Mouse (Mus musculus) spleen, postnatal 4 days (tissue): Measurements from ENCODE around the gene Clec4n.
"Not testable (repeated sequence)": the region's sequence is repeated elsewhere in the genome, so short reads cannot be mapped to it uniquely, and the experiment has no call there.

ENCODE experiments used
- DNase-seq, 2 experiments: peaks; one replicate each; pipeline ENCODE4 v3.0.0; 2022; ENCODE audit warnings: low spot score in 2 of 2

Gene Clec4n

DNA sequence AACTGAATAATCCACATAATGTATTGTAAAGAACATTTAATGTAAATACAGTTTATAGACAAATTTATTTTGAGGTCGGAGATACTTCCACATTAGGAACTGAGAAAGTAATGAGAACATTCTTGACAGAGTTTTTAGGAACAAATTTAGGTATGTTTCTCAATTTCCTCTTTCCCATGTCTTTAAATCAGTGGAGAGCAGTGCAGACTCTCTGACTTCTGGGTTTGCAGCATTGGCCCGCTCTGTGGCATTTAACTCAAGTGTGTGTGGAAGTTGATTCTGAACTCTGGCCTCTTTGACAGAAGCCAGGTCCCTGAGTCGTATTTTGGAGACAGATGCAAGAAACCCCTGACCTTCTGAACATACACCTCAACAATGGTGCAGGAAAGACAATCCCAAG is at the start of gene Clec4n:
Gene Clec4n, plus strand, starts transcription at position 200 of the 400 bp plus-strand sequence.
- DNase-seq: no peak

DNA sequence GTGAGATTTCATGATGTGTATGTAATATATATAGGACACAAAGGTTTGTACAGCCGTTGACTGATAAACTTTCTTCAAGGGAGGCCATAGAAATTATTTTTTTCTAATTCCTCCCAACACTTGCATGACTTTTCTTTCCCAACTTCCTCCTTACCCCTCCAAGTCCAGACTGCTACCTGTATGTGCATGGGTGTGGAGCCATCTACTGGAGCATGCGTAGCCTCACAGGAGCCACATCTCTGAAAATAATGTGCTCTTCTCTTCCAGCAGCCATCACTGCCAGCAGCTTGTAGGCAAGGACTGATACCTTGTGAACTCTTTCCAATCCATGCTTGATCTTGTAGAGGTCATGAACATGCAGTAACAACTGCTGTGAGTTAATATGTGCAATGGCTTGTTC is 44.8 kb upstream of the Clec4n start:
- not testable (repeated sequence) for DNase-seq

DNA sequence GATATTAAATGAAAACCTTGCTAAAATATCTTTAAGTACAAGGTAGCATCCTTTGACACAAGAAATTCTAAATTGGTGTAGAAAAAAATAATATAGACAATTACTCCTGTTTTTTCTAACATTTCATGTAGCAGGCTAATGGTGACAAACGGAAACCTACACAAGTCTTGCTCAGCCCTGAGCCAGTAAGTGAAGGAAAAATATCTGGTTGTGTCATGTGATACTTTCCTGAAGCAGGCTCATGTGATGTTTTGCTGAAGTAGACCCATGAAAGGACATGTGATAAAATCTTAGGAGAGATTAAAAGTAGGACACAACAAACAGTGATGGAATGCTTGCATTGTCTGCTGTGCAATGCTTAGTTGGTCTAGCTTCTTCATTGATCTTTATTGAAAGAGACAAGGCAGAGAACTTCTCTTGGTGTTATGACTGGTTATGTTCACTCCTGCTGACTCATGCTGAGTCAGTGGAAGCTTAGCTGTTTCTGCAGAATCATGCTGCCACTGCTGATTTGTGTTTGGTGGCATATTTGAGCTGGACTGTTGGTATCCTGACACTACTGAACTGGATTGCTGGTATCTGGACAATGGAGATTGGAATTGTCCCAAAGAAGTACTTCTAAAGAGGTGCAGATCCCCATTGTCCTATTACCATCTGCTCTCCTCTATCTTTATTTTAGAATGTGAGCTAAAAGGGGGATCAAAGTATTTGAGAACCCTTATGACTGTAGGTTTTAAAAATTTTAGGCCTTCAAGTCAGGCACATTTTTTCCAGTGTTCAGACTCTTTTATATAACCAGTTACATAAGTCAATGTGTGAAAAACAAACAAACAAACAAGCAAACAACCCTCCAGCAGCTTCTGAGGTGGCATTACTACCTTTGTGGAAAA is 22.2 kb upstream of the Clec4n start:
- no peak for DNase-seq

DNA sequence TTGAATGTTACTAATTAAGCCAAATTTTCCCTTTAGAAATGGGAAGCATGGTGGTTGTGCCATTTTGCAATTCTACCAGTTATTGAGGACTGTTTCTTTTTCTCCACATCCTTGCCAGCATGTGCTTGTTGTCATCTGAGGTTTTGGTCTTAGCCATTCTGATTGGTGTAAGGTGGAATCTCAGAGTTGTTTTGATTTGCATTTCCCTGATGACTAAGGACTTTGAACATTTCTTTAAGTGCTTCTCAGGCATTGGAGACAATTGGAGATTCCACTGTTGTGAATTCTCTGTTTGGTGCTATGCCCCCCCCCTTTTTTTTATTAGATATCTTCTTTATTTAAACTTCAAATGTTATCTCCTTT is 21.6 kb upstream of the Clec4n start:
- not testable (repeated sequence) for DNase-seq

DNA sequence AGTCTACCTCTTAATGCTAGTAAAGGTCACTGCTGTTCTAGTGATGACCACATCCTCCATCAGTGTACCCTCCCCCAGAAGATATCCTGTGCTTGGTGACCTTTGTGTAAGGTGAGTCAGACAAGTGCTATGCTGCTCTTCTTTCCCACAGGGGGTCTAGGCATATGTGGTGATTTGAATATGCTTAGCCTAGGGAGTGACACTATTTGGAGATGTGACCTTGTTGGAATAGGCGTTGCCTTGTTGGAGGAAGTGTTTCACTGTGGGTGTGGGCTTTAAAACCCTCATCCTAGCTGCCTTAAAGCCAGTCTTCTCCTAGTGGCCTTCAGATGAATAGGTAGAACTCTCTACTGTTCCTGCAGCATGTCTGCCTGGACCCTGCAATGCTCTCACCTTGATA is 17.9 kb upstream of the Clec4n start:
- DNase-seq: no peak

DNA sequence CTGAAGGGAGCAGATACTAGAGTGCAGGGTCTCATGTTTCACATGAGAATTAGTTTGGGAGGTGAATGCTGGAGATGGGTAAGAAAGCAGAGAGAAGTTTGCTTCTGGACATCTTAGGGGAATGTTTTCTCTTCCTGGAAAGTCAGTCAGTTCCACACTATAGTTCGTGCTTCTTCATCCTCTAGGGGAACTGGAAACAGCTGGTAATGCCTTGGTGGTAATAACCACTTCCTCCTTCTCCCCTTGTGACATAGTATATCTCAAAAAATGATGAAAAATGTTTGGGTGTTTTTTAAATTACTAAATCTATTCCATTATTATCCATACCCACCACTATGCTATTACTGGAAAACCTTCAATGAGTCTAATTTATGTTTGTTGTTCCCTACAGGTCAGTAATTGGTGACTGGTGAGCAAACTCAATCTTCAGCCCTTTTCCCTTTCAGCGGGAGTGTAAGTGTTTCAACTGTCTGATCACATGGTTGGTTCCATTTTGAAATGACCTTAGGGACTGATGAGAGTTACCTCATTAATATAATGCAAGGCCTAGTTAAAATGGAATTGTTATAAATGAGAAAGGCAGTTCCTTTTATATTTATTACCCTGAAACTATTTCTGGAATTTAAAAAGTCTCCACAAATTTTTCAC is 2.0 kb upstream of the Clec4n start:
- no peak for DNase-seq

DNA sequence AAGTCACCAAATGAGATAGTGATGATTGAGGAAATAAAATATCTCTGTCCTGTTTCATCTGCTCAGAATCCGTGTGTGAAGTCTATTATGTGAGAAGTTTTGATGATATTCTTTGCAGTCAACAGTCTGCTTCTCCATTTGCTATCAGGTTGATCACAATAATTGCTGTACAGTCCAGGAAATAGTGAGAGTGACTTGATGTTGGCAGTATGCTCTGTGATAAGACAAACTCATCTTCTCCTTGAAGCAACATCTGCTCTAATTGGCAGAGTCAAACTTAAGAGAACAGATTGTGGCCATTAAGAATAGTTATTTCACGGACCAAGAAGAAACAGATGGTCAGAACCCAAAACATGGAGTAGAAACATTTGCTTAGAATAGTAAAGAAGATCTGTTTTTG is 1.5 kb downstream of the Clec4n start:
- DNase-seq: no peak

DNA sequence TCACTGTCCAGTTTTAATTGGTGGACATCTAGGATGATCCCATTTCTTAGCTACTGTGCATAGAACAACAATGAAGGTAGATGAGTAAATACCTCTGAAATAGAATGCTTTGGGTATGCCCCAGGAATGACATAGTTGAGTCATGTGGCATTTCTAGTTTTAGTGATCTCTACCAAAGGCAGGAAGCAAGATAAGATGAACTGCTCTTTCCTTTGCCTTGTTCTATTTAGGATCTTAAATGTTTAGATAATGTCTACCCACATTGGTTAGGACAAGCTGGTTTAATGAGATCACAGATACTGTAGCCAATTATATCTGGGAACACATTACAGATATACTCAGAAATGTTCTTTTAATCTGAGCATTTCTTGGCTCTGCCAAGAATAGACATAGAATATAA is 7.9 kb downstream of the Clec4n start:
- no peak for DNase-seq

DNA sequence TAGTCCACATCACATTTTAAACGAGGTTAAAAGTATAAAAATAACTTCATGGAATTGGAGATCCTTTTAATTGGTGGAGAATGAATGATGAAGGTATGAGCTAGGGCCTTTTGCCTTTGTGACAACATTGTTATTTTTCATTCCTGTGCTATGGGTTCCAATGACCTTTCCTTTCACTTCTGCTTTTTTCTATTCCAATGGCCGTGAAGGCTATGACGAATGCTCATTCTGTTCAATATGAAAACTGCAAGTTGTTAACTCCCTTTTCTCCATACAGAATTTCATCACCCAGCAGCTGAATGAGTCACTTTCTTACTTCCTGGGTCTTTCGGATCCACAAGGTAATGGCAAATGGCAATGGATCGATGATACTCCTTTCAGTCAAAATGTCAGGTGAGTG is 14.6 kb downstream of the Clec4n start:
- no peak for DNase-seq

DNA sequence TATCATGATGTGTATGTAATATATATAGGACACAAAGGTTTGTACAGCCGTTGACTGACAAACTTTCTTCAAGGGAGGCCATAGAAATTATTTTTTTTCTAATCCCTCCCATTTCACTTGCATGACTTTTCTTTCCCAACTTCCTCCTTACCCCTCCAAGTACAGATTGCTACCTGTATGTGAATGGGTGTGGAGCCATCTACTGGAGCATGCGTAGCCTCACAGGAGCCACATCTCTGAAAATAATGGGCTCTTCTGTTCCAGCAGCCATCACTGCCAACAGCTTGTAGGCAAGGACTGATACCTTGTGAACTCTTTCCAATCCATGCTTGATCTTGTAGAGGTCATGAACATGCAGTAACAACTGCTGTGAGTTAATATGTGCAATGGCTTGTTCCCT is 19.2 kb downstream of the Clec4n start:
- not testable (repeated sequence) for DNase-seq

DNA sequence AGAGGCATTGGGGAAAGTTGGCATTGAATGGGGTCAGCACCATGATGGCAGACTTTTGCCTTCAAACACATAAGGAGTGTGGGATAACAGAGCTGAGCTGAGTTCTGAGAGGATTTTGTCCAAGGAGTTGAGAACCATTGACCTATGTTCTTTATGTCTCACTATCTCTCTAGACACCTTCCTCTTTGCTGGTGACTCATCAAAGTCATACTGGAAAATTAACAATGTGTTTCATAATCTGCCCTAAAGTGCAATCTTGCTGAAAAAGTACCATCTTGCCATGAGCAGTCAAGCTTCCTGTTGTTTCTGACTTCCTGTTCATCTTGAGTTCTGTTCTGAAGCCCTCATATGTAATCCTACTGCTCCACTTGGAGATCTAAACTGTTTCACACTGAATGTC is 23.1 kb downstream of the Clec4n start:
- DNase-seq: no peak

DNA sequence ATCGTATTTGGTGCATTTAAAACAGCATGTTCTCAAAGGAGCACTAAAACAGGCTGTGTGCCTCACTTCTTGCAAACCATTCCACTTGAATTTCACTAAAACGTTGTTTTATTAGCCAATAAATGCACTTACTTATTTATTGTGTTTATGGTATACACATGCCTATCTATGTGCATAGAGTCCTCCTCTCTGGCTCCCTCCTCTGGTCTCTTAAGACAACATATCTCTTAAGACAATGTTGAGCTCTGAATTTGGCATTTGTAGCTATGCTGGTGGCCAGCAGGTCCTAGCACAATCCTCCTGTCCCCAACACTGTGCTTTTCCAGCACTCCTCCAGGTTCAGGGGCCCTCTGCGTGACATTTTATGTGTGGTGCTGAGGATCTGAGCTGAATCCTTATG is 29.3 kb downstream of the Clec4n start:
- no peak for DNase-seq

DNA sequence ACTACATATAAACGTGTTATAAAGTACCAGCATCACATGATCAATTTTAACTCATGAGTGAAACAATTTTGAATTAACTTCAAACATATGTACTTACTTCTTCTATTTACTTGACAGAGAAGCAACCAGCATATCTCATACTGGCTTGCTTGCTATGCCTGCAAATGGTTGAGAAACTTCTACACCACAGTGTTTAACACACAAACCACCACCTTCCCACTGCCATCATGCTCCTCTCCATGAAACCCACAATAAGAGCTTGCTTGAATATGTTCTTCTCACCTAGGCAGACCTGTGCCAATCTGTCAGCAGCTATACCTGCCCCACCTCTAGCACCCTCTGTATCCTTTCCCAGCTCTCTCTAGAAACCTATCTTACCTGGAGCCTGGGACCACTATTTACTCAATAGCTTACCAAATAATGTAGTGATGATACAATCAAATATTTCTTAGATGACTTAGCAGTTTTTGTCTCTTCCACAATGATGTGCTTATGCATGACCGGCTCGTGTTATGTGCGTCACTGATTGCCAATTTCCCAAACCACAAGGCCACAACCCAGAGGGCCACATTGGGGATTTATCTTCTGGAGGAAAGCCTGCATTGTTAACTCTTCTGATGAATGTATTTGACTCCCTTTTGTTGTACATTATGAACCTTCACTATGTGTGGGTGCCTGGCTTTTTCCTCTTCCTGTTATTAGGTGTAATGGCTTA is 30.4 kb downstream of the Clec4n start:
- no peak for DNase-seq

DNA sequence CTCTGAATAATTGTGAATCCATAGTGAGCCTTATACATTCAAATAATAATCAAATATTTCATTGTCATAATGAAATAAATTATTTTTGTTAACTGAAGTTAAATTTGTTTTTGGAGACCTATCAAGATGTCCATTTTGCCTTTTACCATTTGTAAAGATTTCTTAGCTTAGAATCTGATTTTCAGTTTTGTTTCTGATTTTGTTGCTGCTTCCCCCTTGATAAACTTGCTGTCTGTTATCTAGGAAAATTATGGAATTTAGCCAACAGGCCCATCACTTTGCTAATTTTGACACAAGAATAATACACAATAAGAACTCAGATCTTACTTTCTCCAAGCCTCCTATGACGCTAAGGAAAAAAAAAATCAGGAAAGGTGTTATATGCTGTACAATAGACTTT is 31.2 kb downstream of the Clec4n start:
- no peak for DNase-seq

DNA sequence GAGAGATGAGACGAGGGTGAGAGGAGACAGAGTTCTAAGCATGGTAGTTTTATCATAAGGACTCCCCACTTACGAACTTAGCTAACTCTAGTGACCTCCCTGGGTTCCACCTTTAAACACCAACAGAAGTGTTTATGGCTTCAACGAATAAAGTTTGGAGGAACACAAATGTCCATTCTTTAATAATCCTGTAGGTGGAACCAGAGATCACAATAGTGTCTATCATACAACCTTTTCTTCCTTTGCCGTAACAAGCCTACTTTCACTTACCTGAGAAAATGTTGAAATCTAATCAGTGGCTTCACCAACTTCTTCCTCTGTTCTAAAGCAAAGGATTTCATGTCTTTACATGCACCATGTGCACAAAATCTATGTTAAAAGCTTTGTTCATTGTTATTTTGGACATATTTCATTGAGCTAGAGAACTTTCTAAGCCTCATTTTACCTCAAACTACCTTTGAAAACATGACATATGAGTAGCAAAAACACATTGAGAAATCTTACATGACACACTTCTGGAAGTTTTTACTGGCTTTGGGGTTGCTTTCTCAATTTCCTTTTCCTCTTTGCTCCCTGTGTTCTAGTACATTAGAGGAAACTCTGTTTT is 32.0 kb downstream of the Clec4n start, which contains the start of gene Clec4d:
Gene Clec4d, plus strand, starts transcription at position 557 of the 607 bp plus-strand sequence.
- DNase-seq: no peak

DNA sequence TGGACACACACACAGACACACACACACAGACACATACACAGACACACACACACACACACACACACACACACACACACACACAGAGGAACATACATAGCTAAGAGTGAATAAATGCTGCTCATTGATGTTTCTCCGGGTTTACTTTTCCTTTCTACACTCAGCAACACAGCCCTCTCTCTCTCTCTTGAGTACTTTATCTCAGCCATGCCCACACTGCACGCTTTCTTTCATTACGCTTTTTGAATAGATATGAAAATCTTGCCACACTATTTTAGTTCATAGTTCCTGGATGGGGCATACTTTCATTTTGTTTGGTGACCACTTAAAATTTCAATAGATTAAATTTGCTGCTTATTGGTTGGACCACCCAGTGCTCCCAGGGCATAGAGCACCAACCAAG is 34.6 kb downstream of the Clec4n start:
- DNase-seq: no peak

DNA sequence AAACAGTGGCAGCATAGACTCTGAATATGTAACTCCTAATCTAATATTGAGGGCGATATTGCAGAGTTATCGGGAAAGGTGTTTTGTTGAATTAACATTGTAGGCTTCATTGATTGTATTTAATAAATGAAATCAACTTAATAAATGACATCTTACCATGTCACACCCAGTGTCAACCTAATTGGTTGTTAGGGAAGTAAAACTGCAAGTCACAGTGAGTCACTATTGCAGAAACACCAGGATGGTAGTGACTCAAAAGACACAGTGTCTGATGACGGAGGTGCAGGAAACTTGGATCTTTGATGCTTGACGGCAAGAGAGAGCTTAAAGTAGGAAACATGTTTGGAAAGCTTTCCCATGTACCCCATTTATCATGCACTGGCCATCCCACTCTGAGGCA is 36.2 kb downstream of the Clec4n start:
- DNase-seq: no peak

DNA sequence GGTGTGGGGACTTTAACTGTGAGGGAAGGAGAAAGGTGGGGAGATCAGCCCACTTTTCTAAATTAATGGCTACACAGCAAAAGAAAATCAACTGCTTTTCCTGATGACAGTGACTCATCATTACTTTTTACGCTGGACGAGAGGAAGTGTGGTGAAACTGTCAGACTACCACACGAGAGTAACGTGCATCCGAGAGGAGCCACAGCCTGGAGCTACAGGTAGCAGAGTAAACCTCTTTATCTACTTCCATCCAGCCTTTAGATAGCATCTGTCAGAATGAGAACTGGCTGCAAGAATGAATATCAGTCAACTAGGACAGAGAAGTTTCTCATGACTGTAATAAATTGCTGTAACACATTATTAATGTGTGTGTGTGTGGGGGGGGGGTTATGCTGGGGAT is 37.3 kb downstream of the Clec4n start:
- DNase-seq: no peak

DNA sequence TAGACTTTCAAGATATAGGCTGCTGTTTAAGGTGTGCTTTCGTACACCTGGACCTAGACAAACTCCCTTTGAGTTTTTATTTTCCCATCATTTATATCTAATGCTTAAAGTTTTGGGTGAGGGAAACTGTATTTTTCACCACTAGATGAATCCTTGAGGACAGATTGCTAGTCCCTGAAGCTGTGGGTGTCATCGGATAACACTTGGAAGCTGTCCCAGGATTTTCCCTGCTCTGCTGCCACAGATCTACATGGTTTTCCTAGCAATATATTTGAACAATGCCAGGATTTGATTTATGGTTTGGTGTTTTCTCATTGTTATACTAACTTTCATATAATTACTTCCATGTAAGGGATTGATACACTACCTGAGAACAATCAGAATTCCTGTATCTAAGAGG is 49.8 kb downstream of the Clec4n start:
- DNase-seq: no peak

DNA sequence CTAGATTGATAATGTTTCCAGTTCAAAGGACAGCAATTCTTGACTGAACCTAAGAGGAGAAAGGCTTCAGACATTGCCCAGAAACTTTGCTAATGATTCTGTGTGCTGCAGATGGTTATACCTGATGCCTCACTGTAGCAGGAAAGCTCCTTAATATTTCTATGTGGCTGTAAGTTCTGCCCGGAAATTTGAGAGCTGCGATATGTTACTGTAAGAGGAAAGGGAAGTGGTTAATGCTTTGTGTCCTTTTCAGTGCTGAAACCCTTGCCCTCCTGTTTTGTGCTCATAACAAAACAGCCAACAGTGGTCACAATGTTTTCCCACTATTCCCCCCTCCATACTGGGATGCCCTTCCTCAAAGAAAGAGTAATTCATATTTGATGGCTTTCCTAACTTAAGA is 56.7 kb downstream of the Clec4n start:
- DNase-seq: no peak

DNA sequence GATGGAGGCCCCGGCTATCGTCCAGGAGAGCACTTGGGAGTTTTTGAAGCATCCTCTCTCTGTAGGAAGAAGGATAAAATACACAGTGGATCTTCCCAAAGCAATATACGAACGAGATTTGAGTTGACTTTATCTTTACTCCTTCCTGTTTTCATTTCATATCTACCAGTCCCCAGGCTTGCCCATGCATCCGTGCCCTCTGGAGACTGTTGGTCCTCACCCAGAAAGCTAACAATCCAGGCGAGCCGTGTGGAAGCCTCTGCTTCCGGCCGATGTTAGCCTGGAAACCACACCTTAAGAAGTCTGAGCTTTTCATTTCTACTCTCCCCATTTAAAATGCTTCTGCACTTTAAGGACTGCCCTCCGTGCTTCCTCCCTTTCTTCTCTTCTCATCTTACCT is 59.3 kb downstream of the Clec4n start:
- no peak for DNase-seq

DNA sequence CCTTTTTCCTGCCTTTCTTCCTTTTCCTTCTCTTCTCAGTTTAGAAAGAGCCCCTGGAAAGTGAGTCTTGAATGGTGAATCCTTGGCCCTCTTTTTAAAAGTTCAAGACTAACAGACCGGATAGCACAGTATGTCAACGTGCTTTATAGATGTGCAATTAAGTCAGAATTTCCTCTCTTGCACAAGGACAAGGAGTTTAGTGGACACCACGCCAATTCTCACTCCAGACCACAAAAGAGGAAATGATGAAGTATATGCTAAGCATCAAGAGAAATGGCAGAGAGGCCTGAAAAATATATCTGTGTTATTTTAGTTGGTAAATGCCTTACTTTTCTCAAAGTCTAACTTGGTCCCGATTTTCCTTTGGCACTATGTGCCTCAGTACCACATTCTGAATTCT is 60.1 kb downstream of the Clec4n start, which contains the start of gene Clec4e:
Gene Clec4e, minus strand, starts transcription at position 118 of the 400 bp plus-strand sequence.
- no peak for DNase-seq
